Mouse (Mus musculus) heart, adult 11 months (tissue): ENCODE measurements around the gene Mixl1.

ENCODE experiments used
- DNase-seq: peaks from one replicate; pipeline ENCODE4 v3.0.0; 2022

The Mixl1 gene

DNA sequence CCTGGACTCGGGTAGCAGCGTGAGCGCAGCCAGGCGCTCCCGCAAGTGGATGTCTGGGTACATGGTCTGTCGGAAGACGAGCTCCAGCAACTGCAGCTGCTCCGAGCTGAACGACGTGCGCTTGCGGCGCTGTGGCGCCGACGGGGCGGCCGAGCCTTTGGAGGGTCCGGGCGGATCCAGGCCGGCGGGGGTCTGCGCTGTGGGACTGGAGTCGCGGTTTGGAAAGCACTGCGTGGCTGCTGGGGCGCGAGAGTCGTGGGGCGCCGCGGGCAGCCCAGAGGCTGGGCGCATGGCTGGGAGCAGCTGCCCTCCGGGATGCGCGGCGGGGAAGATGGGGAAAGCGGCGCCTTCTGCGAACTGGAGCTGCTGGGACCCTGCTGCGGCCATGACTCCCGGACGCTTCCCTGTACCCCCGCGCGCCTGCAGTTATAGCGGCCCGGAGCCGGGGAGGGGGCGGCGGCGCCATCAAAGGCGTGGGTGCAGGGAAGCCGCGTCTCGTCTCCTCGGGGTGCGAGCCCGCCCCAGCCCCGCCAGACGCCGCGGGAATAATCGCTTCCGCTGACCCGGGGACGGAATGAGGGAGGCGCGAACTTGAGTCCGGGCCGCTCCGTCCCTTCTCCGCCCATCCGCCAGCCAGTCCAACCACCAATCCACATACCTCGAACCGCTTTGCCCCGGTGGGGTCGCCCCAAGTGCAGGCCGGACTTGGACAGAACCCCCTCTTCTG lies at the start of gene Mixl1:
Gene Mixl1 (minus strand): TSS at position 409 of the 727 bp plus-strand sequence.
- DNase-seq, result no peak

DNA sequence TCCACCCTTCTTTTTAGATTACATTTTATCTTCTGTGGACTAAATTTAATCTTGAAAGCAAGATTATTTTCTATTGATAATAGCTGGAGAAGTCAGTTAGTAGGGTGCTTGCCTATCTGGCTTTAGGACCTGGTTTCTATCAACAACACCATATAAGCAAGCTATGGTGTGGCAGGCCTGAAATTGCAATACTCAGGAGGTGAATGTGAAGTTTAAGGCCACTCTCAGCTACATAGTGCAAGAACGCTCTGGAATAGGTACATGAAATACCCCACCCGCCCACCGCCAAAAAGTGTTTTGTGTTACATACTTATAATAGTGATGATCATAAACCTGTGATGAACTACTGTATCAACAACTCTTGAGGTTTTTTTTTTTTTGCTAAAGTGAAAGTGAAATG lies 32.4 kb upstream of the Mixl1 start:
- DNase-seq, result no peak

DNA sequence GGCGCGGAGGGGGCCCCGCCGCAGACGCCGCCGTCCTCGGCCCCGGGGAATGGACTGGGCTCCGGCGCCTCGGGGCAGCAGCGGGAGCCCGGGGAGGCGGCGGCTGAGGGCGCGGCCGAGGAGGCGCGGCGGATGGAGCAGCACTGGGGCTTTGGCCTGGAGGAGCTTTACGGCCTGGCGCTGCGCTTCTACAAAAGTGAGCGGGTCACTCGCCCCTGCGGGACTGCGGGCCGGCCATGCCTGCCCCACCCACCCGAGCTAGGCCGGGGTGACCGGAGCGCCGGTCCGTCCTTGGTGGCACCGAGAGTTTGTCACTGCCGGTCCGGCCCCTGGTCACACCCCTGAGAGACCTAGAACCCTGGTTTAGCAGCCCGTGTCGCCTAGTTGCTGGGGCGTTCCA lies 29.3 kb upstream of the Mixl1 start:
- DNase-seq, result no peak

DNA sequence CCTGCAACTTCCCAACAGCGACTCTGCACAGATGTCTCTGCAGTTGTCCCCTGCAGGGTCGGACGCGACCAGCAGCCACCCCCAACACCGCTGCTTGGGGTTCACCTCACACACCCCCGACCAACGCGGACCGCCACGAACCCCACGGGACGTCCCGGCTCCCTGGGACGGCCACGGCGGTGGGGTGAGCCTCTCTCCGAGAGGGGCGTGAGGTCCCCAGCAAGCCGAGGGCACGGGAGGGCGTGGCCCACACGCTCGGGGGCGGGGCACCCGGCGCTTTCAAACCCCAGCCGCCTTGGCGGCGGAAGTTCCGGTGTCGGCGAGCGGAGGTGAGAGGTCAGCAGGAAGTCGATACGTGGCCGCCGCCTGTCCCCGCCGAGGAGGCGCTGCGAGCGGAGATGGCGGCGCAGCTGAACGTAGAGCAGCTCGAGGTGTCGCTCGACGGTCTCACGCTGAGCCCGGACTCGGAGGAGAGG lies 28.9 kb upstream of the Mixl1 start, which contains the start of gene Acbd3:
Gene Acbd3 (plus strand): TSS at position 340 of the 476 bp plus-strand sequence.
- peak; percentile 99 for DNase-seq

DNA sequence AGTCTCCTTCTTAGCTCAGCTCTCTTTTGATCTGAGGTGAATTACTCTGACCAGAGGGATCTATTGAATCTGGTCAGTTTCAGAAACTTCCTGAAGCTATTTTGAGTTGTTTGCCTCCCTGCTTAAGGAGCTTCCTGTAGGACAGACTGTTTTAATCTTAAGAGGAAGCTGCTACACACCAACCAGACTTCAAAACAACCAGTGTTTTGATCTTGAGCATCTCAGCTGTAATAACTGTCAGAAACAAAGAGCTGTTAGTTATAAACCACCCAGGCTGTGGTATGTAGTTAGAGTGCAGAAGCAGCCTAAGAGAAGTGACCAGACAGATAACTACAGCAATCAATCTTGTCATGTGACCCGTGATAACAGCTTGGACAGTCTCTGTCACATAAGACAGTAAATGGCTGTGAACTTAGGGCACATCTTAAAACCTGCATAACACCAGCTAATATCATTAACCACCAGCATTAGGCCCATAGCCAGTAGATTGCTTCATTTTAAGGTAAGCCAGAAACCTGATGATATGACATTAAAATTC lies 26.9 kb upstream of the Mixl1 start:
- DNase-seq, result no peak

DNA sequence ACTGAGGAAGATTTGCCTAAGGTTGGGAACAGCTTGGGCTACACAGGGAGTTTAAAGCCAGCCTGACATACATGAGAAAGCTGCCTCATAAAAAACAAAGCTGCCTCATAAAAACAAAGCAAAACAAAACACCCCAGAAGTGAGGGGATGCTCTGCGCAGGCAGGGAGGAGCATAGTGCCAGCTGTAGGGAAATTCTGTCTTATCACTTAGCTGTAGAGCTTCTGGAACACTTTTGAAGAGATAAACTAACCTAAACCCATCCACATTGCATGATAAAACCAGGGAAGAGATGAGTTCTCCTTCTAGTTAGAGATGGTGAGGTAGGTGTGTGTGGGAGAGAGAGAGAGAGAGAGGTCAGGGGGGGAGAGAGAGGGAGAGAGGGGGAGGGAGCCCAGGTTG lies 25.8 kb upstream of the Mixl1 start:
- DNase-seq, result no peak

DNA sequence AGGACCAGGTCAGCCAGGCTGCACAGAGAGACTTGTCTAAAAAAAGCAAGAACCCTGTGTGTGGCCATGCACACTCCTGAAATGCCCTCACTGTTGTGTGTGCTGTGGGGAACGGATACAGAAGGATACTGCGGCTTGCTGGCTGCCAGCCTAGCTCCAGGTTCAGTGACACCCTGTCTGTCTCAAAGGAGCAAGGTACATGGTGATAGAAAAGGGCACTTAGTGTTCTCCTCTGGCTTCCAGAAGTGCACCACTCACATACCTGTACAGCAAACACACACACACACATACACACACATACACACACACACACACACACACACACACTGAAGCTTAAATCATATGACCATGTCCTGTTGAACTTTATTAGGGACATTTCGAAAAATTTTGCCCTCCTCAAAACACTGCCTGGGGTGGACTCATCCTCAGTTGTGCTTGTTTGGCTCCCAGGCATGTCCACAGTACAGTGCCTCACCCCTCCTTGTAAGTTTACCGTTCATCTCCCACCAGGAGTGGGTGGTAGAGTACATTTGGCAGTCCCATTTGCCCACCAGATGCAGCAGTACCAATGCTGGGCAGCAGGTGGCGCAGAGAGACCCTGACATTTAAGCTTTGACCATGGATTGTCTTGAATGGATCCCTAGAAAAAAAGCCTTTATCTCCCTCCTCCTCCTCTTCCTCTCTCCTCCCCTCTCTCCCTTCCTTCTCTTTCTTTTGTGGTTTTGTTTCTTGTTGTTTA lies 23.3 kb upstream of the Mixl1 start:
- peak; percentile 97 for DNase-seq

DNA sequence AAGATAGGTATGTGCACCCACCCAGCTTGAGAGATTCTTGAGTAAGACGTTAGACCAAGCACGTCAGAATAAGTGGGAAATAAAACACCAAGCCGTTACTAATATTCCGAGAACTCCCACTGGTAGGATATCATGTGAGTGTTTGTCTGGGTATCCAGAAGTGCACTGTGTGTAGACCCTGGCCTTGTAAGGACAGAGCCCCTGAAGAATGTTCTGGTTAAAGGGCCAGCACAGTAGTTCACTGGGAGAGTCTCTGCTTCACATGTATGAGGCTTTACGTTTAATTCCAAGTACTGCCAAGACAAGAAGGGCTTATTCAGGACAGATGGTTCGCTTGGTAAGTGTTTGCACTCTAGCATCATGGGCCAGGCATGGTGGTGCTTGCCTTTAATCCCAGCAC lies 22.6 kb upstream of the Mixl1 start:
- no peak for DNase-seq

DNA sequence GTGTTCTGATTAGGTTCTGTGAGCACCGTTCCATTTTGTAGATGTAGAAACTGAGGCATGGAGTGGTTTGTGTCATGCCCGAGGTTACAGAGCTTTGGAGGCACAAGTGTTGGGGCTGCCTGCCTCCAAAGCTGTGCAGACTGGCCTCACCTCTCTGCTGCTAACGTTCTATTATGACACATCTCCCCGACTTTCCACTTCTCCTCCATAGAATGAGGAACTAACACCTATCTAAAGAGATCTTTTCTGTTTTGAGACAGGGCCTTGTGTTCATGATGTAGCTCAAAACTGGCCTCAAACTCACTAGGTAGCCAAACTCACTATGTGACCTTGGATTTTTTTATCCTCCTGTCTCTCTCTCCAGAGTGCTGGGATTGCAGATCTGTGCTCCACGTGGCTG lies 21.9 kb upstream of the Mixl1 start:
- peak; percentile 59 for DNase-seq

DNA sequence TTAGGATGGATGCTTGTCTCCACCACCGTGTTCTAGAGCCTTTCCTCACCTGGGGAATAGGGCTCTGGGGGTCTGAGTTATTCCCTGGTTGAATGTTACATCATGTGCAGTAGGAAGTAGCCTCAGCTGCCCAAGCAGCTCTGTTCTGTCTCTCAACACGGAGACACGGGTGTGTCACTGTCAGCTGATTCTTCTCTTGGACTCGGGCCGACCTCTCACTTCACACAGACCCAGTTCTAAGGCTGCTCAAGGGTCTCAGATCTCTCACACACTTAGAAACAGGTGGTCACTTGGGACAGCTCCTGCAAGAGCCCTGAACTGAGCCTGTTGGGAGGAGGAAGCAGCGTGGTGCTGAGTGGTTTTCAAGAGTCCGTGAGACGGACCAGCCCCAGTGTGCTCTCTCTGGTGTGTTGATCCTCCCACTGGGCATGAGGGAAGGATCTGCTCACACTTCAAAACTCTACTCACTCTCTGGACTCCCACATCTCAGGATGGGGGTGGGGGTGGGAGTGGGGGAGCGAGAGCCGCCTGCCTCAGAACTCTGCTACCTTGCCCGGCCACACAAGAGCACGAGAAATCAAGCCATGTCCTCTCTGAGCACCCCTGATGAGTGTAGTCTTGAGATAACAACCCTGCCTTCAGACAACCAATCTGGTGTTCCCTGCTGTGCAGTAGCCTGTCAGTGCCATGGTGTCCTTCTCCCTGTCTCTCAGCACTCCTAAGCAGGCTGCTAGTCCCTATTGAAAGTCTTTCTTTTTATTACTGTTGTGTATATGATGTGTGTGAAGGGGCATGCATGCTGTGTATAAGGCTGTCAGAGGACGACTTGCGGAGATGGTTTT lies 12.3 kb upstream of the Mixl1 start:
- DNase-seq, result no peak

DNA sequence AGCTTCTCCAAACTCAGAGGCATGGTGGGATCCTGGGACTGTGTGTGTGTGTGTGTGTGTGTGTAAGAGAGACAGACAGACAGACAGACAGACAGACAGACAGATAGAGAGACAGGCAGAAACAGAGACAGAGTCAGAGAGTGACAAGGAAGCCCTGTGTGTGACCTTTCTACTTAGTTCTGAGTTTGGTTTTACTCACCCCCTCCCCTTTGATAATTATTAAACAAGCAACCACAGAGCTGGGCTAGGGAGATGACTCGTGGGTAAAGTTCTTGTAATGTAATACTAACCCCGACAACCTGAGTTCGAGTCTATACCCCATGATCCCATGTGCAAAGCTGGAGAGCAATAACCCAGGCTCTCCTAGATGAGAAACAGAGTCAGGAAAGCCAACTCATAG lies 11.0 kb upstream of the Mixl1 start:
- no peak for DNase-seq

DNA sequence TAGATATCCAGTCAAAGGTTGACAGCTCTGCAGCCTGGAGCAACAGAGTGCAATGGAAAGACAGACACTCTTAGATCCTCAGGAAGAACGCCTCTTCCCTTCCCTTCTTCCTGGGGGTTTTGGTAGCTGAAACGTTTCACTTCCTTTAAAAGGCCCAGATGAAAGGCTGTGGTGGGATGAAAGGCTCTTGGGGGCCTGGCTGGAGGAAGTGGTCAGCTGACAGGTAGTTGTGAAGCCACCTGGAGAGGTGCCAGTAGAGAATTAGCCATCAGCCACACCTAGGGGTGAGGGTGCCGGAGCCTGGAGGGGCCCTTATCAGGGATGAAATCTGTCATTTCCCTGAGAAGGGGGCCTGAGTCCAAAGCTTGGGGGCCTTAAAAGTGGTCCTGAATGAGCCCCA lies 10.5 kb upstream of the Mixl1 start:
- peak; percentile 85 for DNase-seq

DNA sequence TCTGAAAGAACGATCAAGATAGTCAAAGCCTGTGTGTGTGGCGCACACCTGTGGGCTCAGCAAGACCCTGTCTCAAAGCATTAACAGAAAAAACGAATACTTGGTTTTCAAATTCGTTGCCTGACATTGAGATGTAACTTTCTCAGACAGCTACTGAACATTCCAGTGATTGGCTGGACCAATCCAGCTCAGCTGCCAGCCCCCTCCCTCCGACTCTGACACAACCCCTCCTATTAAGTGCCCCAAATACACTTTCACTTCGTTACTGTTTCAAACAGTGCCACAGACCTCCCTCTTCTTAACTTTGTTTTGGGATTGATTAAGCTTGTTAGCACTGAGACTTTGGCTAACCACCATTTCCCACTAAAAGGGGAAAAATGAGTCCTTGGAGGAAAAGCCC lies 6.6 kb upstream of the Mixl1 start:
- no peak for DNase-seq

DNA sequence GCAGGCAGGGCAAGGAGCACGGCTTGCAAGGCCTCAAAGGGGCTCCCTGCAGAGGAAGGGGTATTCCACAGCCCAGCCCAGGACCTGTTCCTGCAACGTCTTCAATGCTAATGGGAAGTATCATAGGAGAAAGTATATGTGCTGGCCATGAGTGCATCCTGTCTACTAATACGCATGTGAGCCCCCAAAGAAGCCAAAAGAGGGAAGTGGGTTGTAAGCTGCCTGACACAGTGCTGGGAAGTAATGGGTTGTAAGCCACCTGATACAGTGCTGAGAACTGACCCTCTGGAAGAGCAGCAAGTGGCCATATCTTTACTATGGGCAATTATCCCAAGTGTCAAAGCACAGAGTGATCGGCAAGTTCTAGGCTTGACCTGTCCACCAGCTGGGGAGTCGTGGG lies 1.2 kb upstream of the Mixl1 start:
- no peak for DNase-seq

DNA sequence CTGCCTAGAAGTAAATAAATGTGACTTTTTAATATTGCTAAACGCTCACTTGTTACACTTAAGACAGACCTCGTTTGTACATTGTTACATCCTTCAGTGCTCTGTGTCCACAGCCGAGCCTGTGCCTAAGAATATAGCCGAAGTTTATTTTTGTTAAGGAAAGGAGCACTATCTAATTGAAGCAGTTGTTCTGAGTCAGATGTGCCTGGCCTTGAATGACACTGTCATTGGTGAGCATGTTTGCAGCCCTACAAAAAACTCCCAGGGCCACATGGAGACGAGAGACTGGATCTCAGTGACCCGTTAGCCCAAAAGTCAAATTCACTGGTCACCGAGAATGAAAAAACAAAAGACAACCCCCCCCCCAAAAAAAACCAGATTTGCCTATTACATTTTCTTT lies 5.5 kb downstream of the Mixl1 start:
- DNase-seq, result peak; percentile 52
